Mouse (Mus musculus): Measurements from ENCODE around the gene Ptpru. TPM values are rescaled to one million over a fixed set of nuclear protein-coding genes. Genes with fewer than 3 reads are reported as not detected.

The Ptpru gene
- polyA plus RNA-seq, 1 experiment from 2014 or later, result 12.4 TPM

- DNase-seq (no peak), ATAC-seq (ENCODE audit: insufficient read depth) (no peak)
- 67% methylated on average over 3 of the region's 3 CpGs for WGBS
- H3K36me3 ChIP-seq (ENCODE audit: insufficient read depth), result no peaks in the 10 kb centered on the region
- no peaks in the 10 kb centered on the region for H3K27me3 ChIP-seq (ENCODE audit: insufficient read depth, low read length)
- no peak; the same call in 1 of the 2 replicates for TF ChIP-seq CTCF (IDR thresholded peaks at IDR 0.05; ENCODE audit: low read depth)
- H3K9ac ChIP-seq, result no peak overlapping the region
- no peak overlapping the region for H3K27ac ChIP-seq (ENCODE audit: low read depth)
- no peaks in the 10 kb centered on the region for H3K9me3 ChIP-seq (ENCODE audit: low read depth, low read length)
- H3K4me2 ChIP-seq, result no peak overlapping the region
- no peaks in the 10 kb centered on the region for H3K4me1 ChIP-seq (ENCODE audit: insufficient read depth)
- no peak overlapping the region for H3K4me3 ChIP-seq (ENCODE audit: low read depth, low read length)
These were observed 74.6 kb downstream of the Ptpru start for GRCm38 (mm10) chr4:131763479-131763878.

DNA sequence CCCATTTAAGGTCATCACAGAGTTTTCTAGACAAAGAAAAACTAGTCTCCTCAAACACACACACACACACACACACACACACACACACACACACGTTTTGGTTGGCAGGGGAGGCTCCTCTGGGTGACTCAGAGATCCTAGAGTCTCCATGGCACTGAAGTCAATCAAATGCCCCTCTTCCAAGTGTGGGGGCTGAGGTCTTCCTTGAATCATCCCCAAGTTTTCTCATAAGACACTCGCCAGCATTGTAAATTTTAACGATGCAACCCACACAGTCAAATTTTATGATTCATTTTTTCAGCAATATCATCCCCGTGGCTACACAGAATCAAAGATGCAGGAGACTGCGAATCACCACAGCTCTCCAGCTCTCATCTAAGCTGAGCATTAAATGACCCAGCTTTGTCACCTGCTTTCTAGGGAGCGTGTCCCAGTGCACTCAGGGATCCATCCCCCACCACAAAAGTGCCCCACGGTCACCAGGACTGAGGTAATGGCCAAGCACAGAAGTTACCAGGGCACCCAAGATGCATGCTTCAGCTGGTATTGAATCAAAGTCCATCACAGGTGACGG, 75.8 kb downstream of the Ptpru start:
- DNase-seq (no peak), ATAC-seq (ENCODE audit: insufficient read depth) (no peak)
- Histone ChIP-seq H3K27ac (ENCODE audit: low read depth) (no peak overlapping the region), H3K9ac (no peak overlapping the region), H3K9me3 (ENCODE audit: low read depth, low read length) (no peaks in the 10 kb centered on the region), H3K4me3 (ENCODE audit: low read depth, low read length) (no peak overlapping the region), H3K36me3 (ENCODE audit: insufficient read depth) (no peaks in the 10 kb centered on the region), H3K4me1 (ENCODE audit: insufficient read depth) (no peaks in the 10 kb centered on the region), H3K4me2 (no peak overlapping the region), H3K27me3 (ENCODE audit: insufficient read depth, low read length) (no peaks in the 10 kb centered on the region)
- TF ChIP-seq CTCF (IDR thresholded peaks at IDR 0.05; ENCODE audit: low read depth), result no peak
- WGBS, result 75% methylated on average over 8 of the region's 8 CpGs

- Histone ChIP-seq H3K4me2 (no peak overlapping the region), H3K36me3 (ENCODE audit: insufficient read depth) (no peaks in the 10 kb centered on the region), H3K9me3 (ENCODE audit: low read depth, low read length) (no peaks in the 10 kb centered on the region), H3K9ac (no peak overlapping the region), H3K4me1 (ENCODE audit: insufficient read depth) (no peaks in the 10 kb centered on the region), H3K27ac (ENCODE audit: low read depth) (no peak overlapping the region), H3K27me3 (ENCODE audit: insufficient read depth, low read length) (no peaks in the 10 kb centered on the region), H3K4me3 (ENCODE audit: low read depth, low read length) (no peak overlapping the region)
- no peak for DNase-seq
- ATAC-seq (ENCODE audit: insufficient read depth), result no peak
- WGBS, result 50% methylated on average over 10 of the region's 10 CpGs
- TF ChIP-seq CTCF (IDR thresholded peaks at IDR 0.05; ENCODE audit: low read depth), result no peak
These were observed 85.8 kb downstream of the Ptpru start for GRCm38 (mm10) chr4:131752204-131752837.

DNA sequence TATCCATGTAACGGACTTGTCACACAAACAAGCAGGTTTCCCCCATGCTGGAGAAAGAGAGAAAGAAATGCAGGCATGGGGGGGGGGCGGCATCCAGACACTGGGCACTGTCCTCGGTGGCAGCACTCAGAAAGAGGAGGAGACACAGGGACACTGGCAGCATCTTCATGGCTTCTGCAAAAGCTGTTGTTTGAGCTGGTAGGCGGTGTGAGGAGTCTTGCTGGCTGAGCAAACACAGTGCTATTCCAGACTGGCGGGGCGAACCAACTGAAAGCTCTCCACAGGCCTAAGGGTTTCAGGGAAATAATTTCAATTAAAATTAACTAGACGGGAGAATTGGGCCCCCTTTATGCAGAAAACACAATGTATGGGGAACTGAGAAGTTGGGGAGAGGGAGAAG, 86.5 kb downstream of the Ptpru start:
- 60% methylated on average over 7 of the region's 7 CpGs for WGBS
- Histone ChIP-seq H3K27ac (ENCODE audit: low read depth) (no peak overlapping the region), H3K27me3 (ENCODE audit: insufficient read depth, low read length) (no peaks in the 10 kb centered on the region), H3K4me2 (no peak overlapping the region), H3K9me3 (ENCODE audit: low read depth, low read length) (no peaks in the 10 kb centered on the region), H3K9ac (no peak overlapping the region), H3K4me1 (ENCODE audit: insufficient read depth) (no peaks in the 10 kb centered on the region), H3K36me3 (ENCODE audit: insufficient read depth) (no peaks in the 10 kb centered on the region), H3K4me3 (ENCODE audit: low read depth, low read length) (no peak overlapping the region)
- DNase-seq (no peak), ATAC-seq (ENCODE audit: insufficient read depth) (no peak)
- no peak for TF ChIP-seq CTCF (IDR thresholded peaks at IDR 0.05; ENCODE audit: low read depth)

DNA sequence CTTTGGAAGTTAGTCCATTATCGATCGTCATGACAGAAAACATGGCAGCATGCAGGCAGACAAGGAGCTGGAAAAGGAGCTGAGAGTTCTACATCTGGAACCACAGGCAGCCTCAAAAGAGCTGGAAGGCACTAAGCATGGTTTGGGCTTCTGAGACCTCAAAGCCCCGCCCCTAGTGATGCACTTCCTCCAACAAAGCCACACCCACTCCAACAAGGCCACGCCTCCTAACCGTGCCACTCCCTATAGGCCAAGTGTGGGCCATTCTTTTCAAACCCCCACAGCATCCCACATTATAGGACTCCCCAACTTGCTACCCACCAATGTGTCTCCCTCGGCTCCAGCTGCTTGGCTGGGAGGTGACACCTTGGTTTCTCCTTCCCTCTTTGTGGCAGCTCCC, 88.3 kb downstream of the Ptpru start:
- no peak for TF ChIP-seq CTCF (IDR thresholded peaks at IDR 0.05; ENCODE audit: low read depth)
- Histone ChIP-seq H3K4me3 (ENCODE audit: low read depth, low read length) (no peak overlapping the region), H3K36me3 (ENCODE audit: insufficient read depth) (no peaks in the 10 kb centered on the region), H3K4me2 (no peak overlapping the region), H3K4me1 (ENCODE audit: insufficient read depth) (no peaks in the 10 kb centered on the region), H3K9me3 (ENCODE audit: low read depth, low read length) (no peaks in the 10 kb centered on the region), H3K27ac (ENCODE audit: low read depth) (no peak overlapping the region), H3K9ac (no peak overlapping the region), H3K27me3 (ENCODE audit: insufficient read depth, low read length) (no peaks in the 10 kb centered on the region)
- DNase-seq (no peak), ATAC-seq (ENCODE audit: insufficient read depth) (no peak)
- WGBS, result 81% methylated on average over 6 of the region's 6 CpGs

DNA sequence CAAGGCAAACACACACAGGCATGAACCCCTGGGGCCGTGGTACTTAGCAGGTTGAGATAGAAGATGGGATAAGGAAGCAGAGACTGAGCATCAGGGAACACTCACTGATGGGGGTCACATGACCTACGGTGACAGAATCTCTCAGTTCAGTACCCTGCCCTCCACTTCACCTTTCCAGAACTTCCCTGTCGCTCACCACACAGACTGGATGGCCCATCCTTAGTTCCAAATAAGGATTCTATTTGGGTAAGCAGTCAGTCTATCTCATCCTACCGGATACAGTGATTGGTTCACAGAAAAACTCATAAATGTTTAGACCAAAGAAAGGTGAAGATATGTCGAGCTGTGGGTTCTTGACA, 93.4 kb downstream of the Ptpru start:
- 32% methylated on average over 5 of the region's 5 CpGs for WGBS
- Histone ChIP-seq H3K4me1 (ENCODE audit: insufficient read depth) (no peaks in the 10 kb centered on the region), H3K9me3 (ENCODE audit: low read depth, low read length) (no peaks in the 10 kb centered on the region), H3K27me3 (ENCODE audit: insufficient read depth, low read length) (no peaks in the 10 kb centered on the region), H3K4me3 (ENCODE audit: low read depth, low read length) (no peak overlapping the region), H3K4me2 (no peak overlapping the region), H3K27ac (ENCODE audit: low read depth) (no peak overlapping the region), H3K36me3 (ENCODE audit: insufficient read depth) (no peaks in the 10 kb centered on the region), H3K9ac (no peak overlapping the region)
- no peak for TF ChIP-seq CTCF (IDR thresholded peaks at IDR 0.05; ENCODE audit: low read depth)
- no peak for DNase-seq
- ATAC-seq (ENCODE audit: insufficient read depth), result no peak

- peak; percentile 55 for DNase-seq
These were observed 94.0 kb downstream of the Ptpru start for GRCm38 (mm10) chr4:131743831-131744684.

More at GRCm38 (mm10) chr4:131743831-131744684, 94.0 kb downstream of the Ptpru start:
- TF ChIP-seq CTCF (IDR thresholded peaks at IDR 0.05; ENCODE audit: low read depth), result no peak
- Histone ChIP-seq H3K27ac (ENCODE audit: low read depth) (no peak overlapping the region), H3K9ac (no peak overlapping the region), H3K27me3 (ENCODE audit: insufficient read depth, low read length) (no peaks in the 10 kb centered on the region), H3K4me1 (ENCODE audit: insufficient read depth) (no peaks in the 10 kb centered on the region), H3K4me3 (ENCODE audit: low read depth, low read length) (no peak overlapping the region), H3K36me3 (ENCODE audit: insufficient read depth) (no peaks in the 10 kb centered on the region), H3K9me3 (ENCODE audit: low read depth, low read length) (no peaks in the 10 kb centered on the region), H3K4me2 (no peak overlapping the region)
- peak; percentile 76; the same call in 1 of the 2 replicates for ATAC-seq (ENCODE audit: insufficient read depth)
- WGBS, result 4% methylated on average over 5 of the region's 5 CpGs
